Mouse (Mus musculus): ENCODE measurements around the gene Rps2.

The Rps2 gene

GRCm38 (mm10) chr17:24733434-24734050 is 15.6 kb downstream of the Rps2 start:
- DNase-seq: no peak

- no peak for DNase-seq
These were observed 16.6 kb downstream of the Rps2 start for GRCm38 (mm10) chr17:24734513-24734912.

GRCm38 (mm10) chr17:24735446-24735845 is 17.5 kb downstream of the Rps2 start:
- no peak for DNase-seq

GRCm38 (mm10) chr17:24736330-24737051 is 18.6 kb downstream of the Rps2 start, which contains the start of gene Msrb1:
Msrb1 (plus strand) TSS chr17:24736642.
- peak; percentile 98 for DNase-seq

GRCm38 (mm10) chr17:24737135-24737810 is 19.4 kb downstream of the Rps2 start:
- peak; percentile 44 for DNase-seq

- DNase-seq: peak; percentile 72
These were observed 20.3 kb downstream of the Rps2 start for GRCm38 (mm10) chr17:24738238-24738637.

GRCm38 (mm10) chr17:24739926-24740325 is 22.0 kb downstream of the Rps2 start:
- DNase-seq: no peak

- no peak for DNase-seq
These were observed 24.4 kb downstream of the Rps2 start for GRCm38 (mm10) chr17:24742307-24742706.

GRCm38 (mm10) chr17:24743896-24744295 is 26.0 kb downstream of the Rps2 start:
- no peak for DNase-seq

- DNase-seq: no peak
These were observed 26.5 kb downstream of the Rps2 start for GRCm38 (mm10) chr17:24744381-24744780.

- peak; percentile 90 for DNase-seq
These were observed 27.9 kb downstream of the Rps2 start for GRCm38 (mm10) chr17:24745526-24746497.

- peak; percentile 38 for DNase-seq
These were observed 29.1 kb downstream of the Rps2 start for GRCm38 (mm10) chr17:24746986-24747385.

GRCm38 (mm10) chr17:24751528-24751927 is 33.6 kb downstream of the Rps2 start:
- no peak for DNase-seq

- DNase-seq: peak; percentile 63
These were observed 34.8 kb downstream of the Rps2 start, which contains the start of gene Hs3st6 for GRCm38 (mm10) chr17:24752415-24753394. Hs3st6 (plus strand) TSS chr17:24752988.

- DNase-seq: no peak
These were observed 39.5 kb downstream of the Rps2 start for GRCm38 (mm10) chr17:24757394-24757793.

GRCm38 (mm10) chr17:24761121-24761520 is 43.2 kb downstream of the Rps2 start:
- no peak for DNase-seq

- DNase-seq: no peak
These were observed 47.3 kb downstream of the Rps2 start for GRCm38 (mm10) chr17:24765016-24765905.

GRCm38 (mm10) chr17:24766266-24766875 is 48.5 kb downstream of the Rps2 start:
- DNase-seq: peak; percentile 51

GRCm38 (mm10) chr17:24769146-24769545 is 51.2 kb downstream of the Rps2 start:
- no peak for DNase-seq

Measured in kidney, postnatal 14 days (tissue).